Mouse (Mus musculus) kidney, postnatal 0 days (tissue): ENCODE measurements at regions not wholly inside any gene's neighbourhood (a gene's known extent, or its start where the extent isn't known, plus 50 kb on each side); places are given as distances from the start of the nearest gene placed in this dataset.

Experiments used
- ATAC-seq: fragments of 200-750 bp; cut with Nextera tagmentation; replicated peaks from 2 replicates; pipeline ENCODE4 v1.8.0; 2017; ENCODE audit warnings: low read depth, moderate number of reproducible peaks, moderate TSS enrichment, moderate library complexity; ENCODE audit not compliant: low FRiP score
- DNase-seq: peaks from one replicate; pipeline ENCODE4 v3.0.0-alpha.2; 2016; ENCODE audit warnings: low spot score
- H3K27ac ChIP-seq: fragments of 300-500 bp; sonication (generic); 2 replicates; pipeline ENCODE4 v1.5.1; 2014; ENCODE audit warnings: mild to moderate bottlenecking
- H3K27me3 ChIP-seq: fragments of 300-500 bp; sonication (generic); 2 replicates; pipeline ENCODE4 v1.6.1; 2014; ENCODE audit warnings: low read length, mixed read lengths; ENCODE audit not compliant: insufficient read depth
- H3K36me3 ChIP-seq: fragments of 300-500 bp; sonication (generic); 2 replicates; pipeline ENCODE4 v1.6.1; 2014; ENCODE audit warnings: low read length, mixed read lengths; ENCODE audit not compliant: insufficient read depth
- H3K4me1 ChIP-seq: fragments of 300-500 bp; sonication (generic); replicated peaks from 2 replicates; pipeline ENCODE4 v1.6.1; 2014; ENCODE audit warnings: antibody characterized with exemption, low read length, mixed read lengths; ENCODE audit not compliant: insufficient read depth
- H3K4me2 ChIP-seq: fragments of 300-500 bp; sonication (generic); 2 replicates; pipeline ENCODE4 v1.6.1; 2014; ENCODE audit warnings: mild to moderate bottlenecking, low read length, moderate library complexity, mixed read lengths
- H3K4me3 ChIP-seq: fragments of 300-500 bp; sonication (generic); replicated peaks from 2 replicates; pipeline ENCODE4 v1.5.1; 2014; ENCODE audit warnings: low read depth, low read length
- H3K9ac ChIP-seq: fragments of 300-500 bp; sonication (generic); 2 replicates; pipeline ENCODE4 v1.6.1; 2014; ENCODE audit warnings: low read depth, low read length
- H3K9me3 ChIP-seq: fragments of 300-500 bp; sonication (generic); replicated peaks from 2 replicates; pipeline ENCODE4 v1.6.1; 2016; ENCODE audit warnings: low read length, inconsistent platforms, mixed read lengths
- CTCF ChIP-seq: IDR thresholded peaks from 2 replicates; pipeline ENCODE4 v1.5.1; 2016; ENCODE audit warnings: antibody characterized with exemption, low read depth, mild to moderate bottlenecking, moderate library complexity
- WGBS: fragments of 180-500 bp; shearing (Covaris S2); extraction: QIAGEN DNeasy Blood & Tissue Kit; methylation state at CpG from one replicate; pipeline ENCODE4 v1.1.7; 2014; 5-methylcytosine and 5-hydroxymethylcytosine counted together

DNA sequence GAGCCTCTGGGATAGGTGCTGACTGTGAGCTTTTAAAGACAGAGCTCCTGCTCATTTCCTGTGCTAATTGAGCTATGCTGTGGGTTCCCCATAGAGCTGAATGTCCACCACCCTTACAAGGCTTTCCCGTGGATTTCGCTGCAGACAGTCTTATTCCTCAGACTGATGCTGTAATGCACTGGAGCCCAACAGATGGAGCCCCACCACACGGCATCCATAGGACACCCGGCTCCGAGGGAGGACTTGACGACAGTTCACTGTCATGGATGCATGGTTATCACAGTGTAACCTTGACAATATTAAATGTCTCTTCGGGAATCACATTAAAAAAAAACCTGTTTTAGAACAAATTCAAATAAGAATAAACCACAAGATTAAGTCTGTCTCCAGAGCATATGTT is 265.2 kb upstream of the BB014433 start:
- no peak overlapping the region for H3K4me2 ChIP-seq
- H3K9ac ChIP-seq: no peak overlapping the region
- ATAC-seq (no peak), DNase-seq (peak; percentile 30)
- H3K4me3 ChIP-seq: no peak overlapping the region
- 0 out of 2 replicates have a peak, but pooled peaks have one; percentile 4 for TF ChIP-seq CTCF
- H3K9me3 ChIP-seq: no peaks in the 10 kb centered on the region
- WGBS: 44% methylated on average over 7 of the region's 7 CpGs
- H3K27ac ChIP-seq: no peak overlapping the region
- H3K27me3 ChIP-seq: no peaks in the 10 kb centered on the region
- H3K4me1 ChIP-seq: no peaks in the 10 kb centered on the region
- H3K36me3 ChIP-seq: no peaks in the 10 kb centered on the region

DNA sequence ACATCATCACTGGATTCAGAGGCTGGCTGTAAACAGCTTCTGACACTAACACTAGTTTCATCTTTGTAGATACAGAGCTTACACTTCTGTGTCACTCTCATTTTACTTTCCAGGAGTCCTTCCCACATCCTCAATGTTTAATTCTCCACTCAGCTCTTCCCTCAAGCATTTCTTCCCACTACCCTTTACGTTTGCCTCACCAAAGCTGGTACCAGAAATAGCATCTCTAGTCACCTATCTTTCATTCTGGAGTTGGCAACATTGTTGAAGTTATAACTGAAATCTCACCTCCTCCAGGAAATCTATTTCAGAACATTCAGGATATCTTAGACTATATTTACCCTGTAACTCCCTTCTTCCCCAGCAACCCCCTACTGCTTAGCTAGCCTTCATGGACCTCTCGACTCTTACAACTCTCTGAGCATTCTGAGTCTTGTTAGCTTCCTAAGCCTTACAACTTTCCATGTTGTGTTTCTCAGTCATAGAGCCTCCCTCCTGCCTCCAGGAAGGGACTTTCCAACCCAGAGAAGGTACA is 258.3 kb upstream of the BB014433 start:
- H3K4me1 ChIP-seq: no peaks in the 10 kb centered on the region
- H3K4me3 ChIP-seq: no peak overlapping the region
- TF ChIP-seq CTCF: no peak
- H3K27me3 ChIP-seq: no peaks in the 10 kb centered on the region
- H3K4me2 ChIP-seq: no peak overlapping the region
- no peak for ATAC-seq
- H3K27ac ChIP-seq: no peak overlapping the region
- H3K9me3 ChIP-seq: no peaks in the 10 kb centered on the region
- no peaks in the 10 kb centered on the region for H3K36me3 ChIP-seq
- no peak for DNase-seq
- 88% methylated on average over 2 of the region's 2 CpGs for WGBS
- no peak overlapping the region for H3K9ac ChIP-seq

DNA sequence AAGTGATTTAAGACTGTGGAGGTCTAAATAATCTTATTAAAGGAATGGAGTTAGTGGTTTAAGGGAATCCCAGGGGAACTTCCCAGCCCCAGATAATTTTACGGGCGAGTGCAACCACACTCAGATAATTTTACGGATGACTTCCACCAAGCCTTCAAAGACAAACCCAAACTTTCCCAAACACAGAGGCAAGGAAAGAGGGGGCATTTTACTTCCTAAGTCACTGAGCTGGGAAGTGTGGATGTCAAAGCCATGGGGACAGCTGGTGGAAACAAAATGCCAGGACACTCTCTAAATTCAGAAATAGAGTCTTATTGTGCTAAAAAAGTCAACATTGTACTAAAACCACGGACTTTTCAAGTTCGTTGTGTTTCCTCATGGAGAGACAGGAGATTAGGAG is 227.9 kb upstream of the BB014433 start:
- H3K4me2 ChIP-seq: no peak overlapping the region
- no peaks in the 10 kb centered on the region for H3K9me3 ChIP-seq
- H3K27ac ChIP-seq: no peak overlapping the region
- 21% methylated on average over 5 of the region's 5 CpGs for WGBS
- no peak for ATAC-seq
- no peak for TF ChIP-seq CTCF
- H3K27me3 ChIP-seq: no peaks in the 10 kb centered on the region
- H3K9ac ChIP-seq: no peak overlapping the region
- peak; percentile 58 for DNase-seq
- H3K4me3 ChIP-seq: no peak overlapping the region
- H3K4me1 ChIP-seq: no peaks in the 10 kb centered on the region
- H3K36me3 ChIP-seq: no peaks in the 10 kb centered on the region

DNA sequence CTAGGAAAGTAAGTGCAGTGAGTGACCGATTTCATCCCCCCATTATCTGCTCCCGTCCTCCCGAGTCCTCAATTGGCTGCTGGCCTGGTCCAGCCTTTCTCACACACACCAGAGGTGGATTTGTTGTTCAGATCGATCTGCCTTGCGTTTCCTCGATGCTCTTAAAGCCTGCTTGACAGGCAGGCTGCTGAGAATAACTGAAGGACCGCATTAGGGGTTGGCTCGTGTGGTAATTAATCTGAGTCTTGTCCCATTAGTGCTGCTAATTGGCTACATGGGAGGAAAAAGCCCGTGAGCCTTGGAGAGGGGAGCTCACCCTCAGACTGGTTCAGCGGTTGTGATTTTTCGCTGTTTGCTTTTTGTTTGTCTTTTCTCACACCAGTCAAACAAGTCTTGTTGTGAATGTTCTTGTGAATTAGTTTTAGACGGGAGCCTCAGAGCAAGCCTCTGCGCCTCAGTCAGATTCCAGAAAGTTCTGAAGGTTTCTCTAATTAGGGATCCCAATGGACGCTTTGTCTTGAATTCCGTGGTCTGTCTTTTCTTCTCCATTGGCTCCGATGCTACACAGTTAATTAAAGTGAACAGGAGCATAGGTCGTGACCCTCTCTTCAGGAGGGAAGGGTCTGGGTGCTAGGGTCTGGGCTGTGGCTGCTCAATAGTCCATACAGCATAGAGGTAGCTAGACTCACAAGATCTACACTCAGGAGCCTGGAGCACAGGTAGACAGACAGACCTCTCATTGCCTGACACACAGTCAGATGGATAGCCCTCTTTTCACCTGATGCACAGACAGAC is 226.1 kb upstream of the BB014433 start:
- Histone ChIP-seq H3K9me3 (no peaks in the 10 kb centered on the region), H3K4me1 (no peaks in the 10 kb centered on the region), H3K4me2 (no peak overlapping the region), H3K4me3 (no peak overlapping the region), H3K9ac (no peak overlapping the region), H3K36me3 (no peaks in the 10 kb centered on the region), H3K27me3 (no peaks in the 10 kb centered on the region), H3K27ac (no peak overlapping the region)
- 36% methylated on average over 17 of the region's 17 CpGs for WGBS
- TF ChIP-seq CTCF: no peak
- ATAC-seq (no peak; the same call in 1 of the 2 replicates), DNase-seq (no peak)

DNA sequence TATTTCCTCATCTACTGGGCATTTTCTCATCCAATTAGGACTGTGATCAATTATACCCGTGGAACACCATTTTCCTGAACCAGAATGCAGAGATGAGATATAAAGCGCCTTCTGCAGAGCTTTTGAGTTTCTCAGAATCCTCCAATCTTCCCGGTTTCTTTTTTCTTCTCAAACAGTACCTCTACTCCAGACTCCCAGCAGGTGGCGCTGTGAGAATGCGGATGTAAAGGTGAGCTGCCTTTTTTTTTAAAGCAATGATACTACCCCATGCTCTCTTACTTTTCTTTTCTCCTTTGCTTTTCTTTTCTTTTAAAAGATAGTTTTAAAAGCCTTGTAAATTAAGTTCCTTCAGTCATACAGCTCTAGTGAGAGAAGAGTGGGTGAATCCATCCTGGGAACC is 224.4 kb upstream of the BB014433 start:
- H3K9me3 ChIP-seq: no peaks in the 10 kb centered on the region
- peak; percentile 82 for TF ChIP-seq CTCF
- H3K9ac ChIP-seq: no peak overlapping the region
- H3K4me1 ChIP-seq: no peaks in the 10 kb centered on the region
- 7% methylated on average over 5 of the region's 5 CpGs for WGBS
- DNase-seq (peak; percentile 81), ATAC-seq (no peak)
- H3K4me3 ChIP-seq: no peak overlapping the region
- H3K27me3 ChIP-seq: no peaks in the 10 kb centered on the region
- H3K4me2 ChIP-seq: no peak overlapping the region
- no peaks in the 10 kb centered on the region for H3K36me3 ChIP-seq
- no peak overlapping the region for H3K27ac ChIP-seq

DNA sequence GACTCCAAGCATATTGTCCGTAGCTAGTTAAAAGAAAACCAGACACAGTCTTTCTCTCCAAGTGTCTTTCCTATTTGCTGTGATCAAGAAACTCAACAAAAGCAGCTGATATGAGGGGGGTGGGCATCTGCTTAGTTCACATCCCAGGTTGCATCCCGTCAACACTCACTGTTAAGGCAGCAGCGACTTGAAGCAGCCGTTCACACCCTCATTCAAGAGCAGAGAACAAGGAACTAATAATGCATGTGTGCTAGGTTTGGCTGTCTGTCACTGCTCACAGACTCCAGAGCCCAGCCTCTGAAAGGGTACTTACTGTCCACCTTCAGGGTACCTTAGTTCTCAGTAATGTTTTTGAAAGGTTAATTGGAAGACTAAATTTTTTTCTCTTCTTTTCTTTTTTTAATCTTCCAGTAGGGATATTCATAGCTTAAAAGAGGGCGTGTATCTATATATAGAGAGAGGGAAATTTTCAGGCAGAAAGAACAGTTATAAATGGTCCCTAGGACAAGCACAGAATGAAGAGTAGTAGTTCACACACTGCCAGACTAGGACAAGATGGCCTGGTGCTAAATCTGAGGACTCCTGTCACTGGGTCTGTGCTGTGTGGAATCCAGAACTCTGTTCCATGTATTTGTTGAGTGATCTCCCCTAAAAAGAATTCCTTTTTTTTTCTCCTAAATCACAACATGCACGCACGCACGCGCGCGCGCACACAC is 199.1 kb upstream of the BB014433 start:
- TF ChIP-seq CTCF: no peak
- H3K36me3 ChIP-seq: no peaks in the 10 kb centered on the region
- no peak overlapping the region for H3K27ac ChIP-seq
- WGBS: 90% methylated on average over 12 of the region's 12 CpGs
- DNase-seq: no peak
- no peak overlapping the region for H3K4me2 ChIP-seq
- H3K4me1 ChIP-seq: no peaks in the 10 kb centered on the region
- H3K27me3 ChIP-seq: no peaks in the 10 kb centered on the region
- no peak for ATAC-seq
- H3K9me3 ChIP-seq: no peaks in the 10 kb centered on the region
- H3K9ac ChIP-seq: no peak overlapping the region
- H3K4me3 ChIP-seq: no peak overlapping the region
